Mouse (Mus musculus): Measurements from ENCODE around the gene Olfr1275.

The Olfr1275 gene

GRCm38 (mm10) chr2:111235186-111235585, at the start of gene Olfr1275:
Gene Olfr1275 (minus strand): TSS chr2:111235286.
- no peak for TF ChIP-seq GATA4 (IDR thresholded peaks at IDR 0.05; ENCODE audit: insufficient replicate concordance, low read length)

GRCm38 (mm10) chr2:111274006-111274405, 38.9 kb upstream of the Olfr1275 start, which contains the start of gene Olfr1277:
Gene Olfr1277 (minus strand): TSS chr2:111274106.
- TF ChIP-seq GATA4 (IDR thresholded peaks at IDR 0.05; ENCODE audit: insufficient replicate concordance, low read length) = no peak

DNA sequence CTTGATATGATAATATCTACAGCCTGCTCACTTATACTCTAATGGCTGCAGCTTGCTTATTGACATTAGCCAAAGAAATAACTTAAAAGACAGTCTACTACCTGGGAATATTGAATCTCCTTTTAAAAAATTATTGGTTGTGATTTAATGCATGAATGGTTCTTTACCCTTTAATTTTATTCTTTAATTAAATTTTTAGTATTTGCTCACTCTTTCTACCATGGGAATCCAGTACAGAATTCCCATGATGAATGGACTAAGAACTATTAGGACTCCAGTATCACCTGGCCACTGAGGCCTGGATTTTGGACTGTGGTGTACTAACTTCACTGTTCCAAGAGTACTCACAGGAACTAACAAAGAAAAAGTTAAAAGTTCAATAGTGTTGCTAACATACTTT, 19.1 kb upstream of the Olfr1275 start, which contains the start of gene Olfr1276:
Gene Olfr1276 (plus strand): TSS at position 301 of the 400 bp plus-strand sequence.
- TF ChIP-seq GATA4 (IDR thresholded peaks at IDR 0.05; ENCODE audit: insufficient replicate concordance, low read length) = no peak

- no peak for TF ChIP-seq GATA4 (IDR thresholded peaks at IDR 0.05; ENCODE audit: insufficient replicate concordance, low read length)
Measured at GRCm38 (mm10) chr2:111229502-111229901, 5.6 kb downstream of the Olfr1275 start, which contains the start of gene 4930430A15Rik. Gene 4930430A15Rik (minus strand): TSS chr2:111229602.

DNA sequence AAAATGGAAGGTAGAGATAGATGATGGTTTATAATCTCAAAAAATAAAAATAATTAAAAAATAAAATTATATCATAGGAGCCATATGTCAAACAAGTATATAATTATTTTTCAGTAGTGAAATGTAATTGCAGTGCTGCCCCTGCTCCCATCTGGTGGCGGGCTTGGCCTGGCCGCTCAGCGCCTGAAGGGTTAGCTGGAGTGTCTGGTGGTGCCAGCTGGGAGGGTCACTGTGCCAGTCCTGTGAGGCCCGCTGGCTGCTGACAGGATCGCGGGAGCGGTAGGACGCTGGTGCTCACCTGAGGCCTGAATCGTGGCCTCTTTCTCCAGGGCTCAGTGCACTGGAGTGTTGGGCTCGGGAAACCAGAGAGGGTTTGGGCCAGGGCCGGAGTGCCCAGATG, 53.0 kb downstream of the Olfr1275 start:
- no peak for TF ChIP-seq GATA4 (IDR thresholded peaks at IDR 0.05; ENCODE audit: insufficient replicate concordance, low read length)

All from liver, adult (tissue).